Mouse (Mus musculus) stomach, postnatal 0 days (tissue): ENCODE data around the gene Tab1.

Source experiments
- CTCF ChIP-seq: IDR thresholded peaks from 2 replicates; pipeline ENCODE4 v1.5.1; 2016; ENCODE audit warnings: antibody characterized with exemption, low read depth, mild to moderate bottlenecking, moderate library complexity
- EP300 ChIP-seq: optimal IDR thresholded peaks from 2 replicates; pipeline ENCODE3; 2016; ENCODE audit warnings: antibody characterized with exemption

DNA sequence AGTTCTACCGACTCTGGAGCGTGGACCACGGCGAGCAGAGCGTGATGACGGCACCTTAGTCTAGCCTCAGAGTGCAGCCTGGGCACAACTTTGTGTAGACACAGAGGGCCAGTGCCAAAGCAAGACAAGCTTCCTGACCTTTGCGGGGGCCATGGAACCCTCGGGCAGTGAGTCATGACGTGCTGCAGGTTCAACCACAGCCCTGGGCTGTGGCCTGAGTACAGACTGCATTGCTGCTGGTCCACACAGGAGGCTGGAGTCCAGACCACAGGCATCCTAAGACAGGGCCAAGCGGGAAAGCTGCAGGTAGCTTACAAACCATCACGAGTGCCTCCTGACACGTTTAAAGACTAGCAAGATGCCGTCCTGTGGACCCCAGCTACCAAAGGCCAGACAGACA is 27.3 kb downstream of the Tab1 start:
- TF ChIP-seq CTCF, result no peak
- no peak for TF ChIP-seq EP300
